Mouse (Mus musculus) brain, embryonic 14.5 days (tissue): Measurements from ENCODE around the gene Ncs1.

ENCODE experiments used
- CTCF ChIP-seq: fragments of 200-500 bp; IDR thresholded peaks from 2 replicates; pipeline ENCODE4 v1.5.1; 2012; ENCODE audit warnings: inconsistent platforms, mild to moderate bottlenecking, moderate library complexity, borderline replicate concordance; ENCODE audit not compliant: insufficient read depth, insufficient read length; ENCODE audit errors: extremely low read depth
- POLR2A ChIP-seq: fragments of 200-500 bp; IDR thresholded peaks from 2 replicates; pipeline ENCODE4 v1.6.1; 2012; ENCODE audit warnings: mild to moderate bottlenecking, inconsistent platforms, borderline replicate concordance; ENCODE audit not compliant: poor library complexity, insufficient read depth, insufficient read length, severe bottlenecking; ENCODE audit errors: extremely low read depth

GRCm38 (mm10) chr2:31244216-31244615 lies 1.4 kb upstream of the Ncs1 start:
- no peak for TF ChIP-seq CTCF
- no peak for TF ChIP-seq POLR2A
